ENCODE assay signal across 28 mouse cellular contexts in the genomic region with DNA sequence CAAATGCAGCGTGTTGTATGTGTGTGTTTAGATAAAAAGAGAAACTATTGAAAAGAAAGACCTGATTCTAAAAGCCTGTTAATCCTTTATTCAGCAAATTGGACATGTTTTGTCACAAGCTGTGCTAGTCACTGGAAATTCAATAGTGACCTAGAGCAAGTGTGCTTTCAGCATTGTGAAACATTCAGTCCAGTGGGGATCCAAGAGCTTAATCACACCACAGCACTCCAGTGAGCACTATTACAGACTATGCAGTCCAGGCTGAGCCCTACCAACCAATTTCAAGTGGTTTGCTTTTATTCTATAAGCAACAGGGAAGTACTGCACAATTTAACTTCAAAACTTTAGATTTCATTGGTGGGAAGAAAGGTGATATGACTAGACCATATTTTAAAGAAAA.
DNase-seq lines count a peak whose midpoint lies in the region; ATAC-seq lines count a peak whose summit lies in the region.
"Had no signal": no experiment of that assay in that cellular context is flagged by ENCODE, and none has a peak within 500 bp of the region (broad histone marks: within the 10 kb centered on the region; RNA-seq: fewer than 3 reads in every experiment).

No protein-coding gene starts in this region.

- no peak for DNase-seq in forebrain, embryonic 11.5 days (ENCODE audit: low spot score)
- no peak for DNase-seq in midbrain, embryonic 11.5 days (ENCODE audit: low spot score, missing footprints)
- peak; percentile 24 for DNase-seq in forebrain, embryonic 14.5 days (ENCODE audit: low spot score)
- DNase-seq in spleen, adult 12 weeks (ENCODE audit: low spot score) = no peak
- DNase-seq: adrenal gland, postnatal 10 days; adrenal gland, postnatal 36 days; B cell, adult 2 months; cerebellum, adult 11 months; cerebellum, adult 2 months; cerebellum, adult 9-11 months; cerebellum, postnatal 25 days; embryo, embryonic 11 days; gastrocnemius, postnatal 25 days; heart, adult 18-20 months; heart, postnatal 10 days; heart, postnatal 36 days; kidney, adult 11 months had no signal

- peak; percentile 74; the same call in 1 of the 2 replicates for ATAC-seq in forebrain, embryonic 11.5 days (replicated peaks; ENCODE audit: low FRiP score)
- ATAC-seq in forebrain, embryonic 15.5 days (replicated peaks) = no peak
- ATAC-seq in midbrain, embryonic 11.5 days (ENCODE audit: low FRiP score) = 0 out of 2 replicates have a peak, but pooled peaks have one; percentile 33
- ATAC-seq in midbrain, embryonic 16.5 days = no peak
- ATAC-seq in forebrain, embryonic 14.5 days = no peak
- ATAC-seq: hindbrain, embryonic 16.5 days; intestine, embryonic 15.5 days; Patski had no signal

- H3K27ac ChIP-seq in forebrain, embryonic 11.5 days (ENCODE audit: low read depth, low read length) = no peak overlapping the region
- H3K27ac ChIP-seq in forebrain, embryonic 15.5 days (replicated peaks) = no peak overlapping the region
- no peak overlapping the region for H3K27ac ChIP-seq in midbrain, embryonic 11.5 days (ENCODE audit: low read depth, low read length)
- no peak overlapping the region for H3K27ac ChIP-seq in midbrain, embryonic 16.5 days (ENCODE audit: low read length)
- H3K27ac ChIP-seq in forebrain, embryonic 14.5 days (ENCODE audit: low read depth, low read length) = no peak overlapping the region
- H3K27ac ChIP-seq: heart, embryonic 15.5 days; hindbrain, embryonic 10.5 days; hindbrain, embryonic 13.5 days; intestine, embryonic 15.5 days had no signal

- no peaks in the 10 kb centered on the region for H3K4me1 ChIP-seq in forebrain, embryonic 11.5 days (replicated peaks; ENCODE audit: control insufficient read depth, insufficient read depth, low read length)
- H3K4me1 ChIP-seq in forebrain, embryonic 15.5 days = no peaks in the 10 kb centered on the region
- H3K4me1 ChIP-seq in midbrain, embryonic 11.5 days (ENCODE audit: control insufficient read depth, insufficient read depth, low read length) = no peaks in the 10 kb centered on the region
- no peaks in the 10 kb centered on the region for H3K4me1 ChIP-seq in midbrain, embryonic 16.5 days (ENCODE audit: control insufficient read depth, insufficient read depth, low read length)
- no peaks in the 10 kb centered on the region for H3K4me1 ChIP-seq in forebrain, embryonic 14.5 days (ENCODE audit: control insufficient read depth, insufficient read depth, low read length)
- H3K4me1 ChIP-seq: heart, embryonic 12.5 days; heart, embryonic 15.5 days; hindbrain, embryonic 10.5 days; hindbrain, embryonic 13.5 days; intestine, embryonic 15.5 days had no signal

- H3K4me3 ChIP-seq in forebrain, embryonic 11.5 days (ENCODE audit: low read depth, low read length) = no peak overlapping the region
- no peak overlapping the region for H3K4me3 ChIP-seq in forebrain, embryonic 15.5 days
- H3K4me3 ChIP-seq in midbrain, embryonic 11.5 days (ENCODE audit: low read depth, low read length) = no peak overlapping the region
- H3K4me3 ChIP-seq in midbrain, embryonic 16.5 days (ENCODE audit: low read depth, low read length) = no peak overlapping the region
- H3K4me3 ChIP-seq in forebrain, embryonic 14.5 days (ENCODE audit: low read depth, low read length) = no peak overlapping the region
- H3K4me3 ChIP-seq: heart, embryonic 12.5 days; heart, embryonic 15.5 days; hindbrain, embryonic 10.5 days; hindbrain, embryonic 13.5 days; intestine, embryonic 15.5 days had no signal

- no peaks in the 10 kb centered on the region for H3K9me3 ChIP-seq in forebrain, embryonic 11.5 days (ENCODE audit: control insufficient read depth, low read length)
- no peaks in the 10 kb centered on the region for H3K9me3 ChIP-seq in forebrain, embryonic 15.5 days
- H3K9me3 ChIP-seq in midbrain, embryonic 11.5 days (ENCODE audit: control insufficient read depth, low read length) = no peaks in the 10 kb centered on the region
- H3K9me3 ChIP-seq in midbrain, embryonic 16.5 days (replicated peaks; ENCODE audit: control insufficient read depth, low read length, poor library complexity, severe bottlenecking) = no peaks in the 10 kb centered on the region; the same call in 1 of the 2 replicates
- H3K9me3 ChIP-seq in forebrain, embryonic 14.5 days (replicated peaks; ENCODE audit: control insufficient read depth, low read length) = no peaks in the 10 kb centered on the region
- H3K9me3 ChIP-seq: G1E; heart, embryonic 12.5 days; heart, embryonic 15.5 days; hindbrain, embryonic 10.5 days; hindbrain, embryonic 13.5 days; intestine, embryonic 15.5 days had no signal

- H3K27me3 ChIP-seq in forebrain, embryonic 11.5 days (ENCODE audit: control insufficient read depth, insufficient read depth, low read length) = no peaks in the 10 kb centered on the region
- H3K27me3 ChIP-seq in forebrain, embryonic 15.5 days = no peaks in the 10 kb centered on the region
- no peaks in the 10 kb centered on the region for H3K27me3 ChIP-seq in midbrain, embryonic 11.5 days (ENCODE audit: control insufficient read depth, insufficient read depth, low read length)
- no peaks in the 10 kb centered on the region for H3K27me3 ChIP-seq in midbrain, embryonic 16.5 days (ENCODE audit: control insufficient read depth, insufficient read depth, low read depth, low read length)
- no peaks in the 10 kb centered on the region for H3K27me3 ChIP-seq in forebrain, embryonic 14.5 days (replicated peaks; ENCODE audit: control insufficient read depth, insufficient read depth, low read length)
- H3K27me3 ChIP-seq: CH12.LX; heart, embryonic 12.5 days; heart, embryonic 15.5 days; hindbrain, embryonic 13.5 days; intestine, embryonic 15.5 days; Patski had no signal

- H3K36me3 ChIP-seq in forebrain, embryonic 11.5 days (ENCODE audit: control insufficient read depth, insufficient read depth, low read length) = no peaks in the 10 kb centered on the region
- H3K36me3 ChIP-seq in forebrain, embryonic 15.5 days = no peaks in the 10 kb centered on the region
- H3K36me3 ChIP-seq in midbrain, embryonic 11.5 days (ENCODE audit: control insufficient read depth, insufficient read depth, low read length) = no peaks in the 10 kb centered on the region
- no peaks in the 10 kb centered on the region for H3K36me3 ChIP-seq in midbrain, embryonic 16.5 days (ENCODE audit: control insufficient read depth, insufficient read depth, low read length)
- H3K36me3 ChIP-seq in forebrain, embryonic 14.5 days (ENCODE audit: control insufficient read depth, insufficient read depth, low read length) = no peaks in the 10 kb centered on the region
- H3K36me3 ChIP-seq: G1E; heart, embryonic 12.5 days; heart, embryonic 15.5 days; hindbrain, embryonic 10.5 days; hindbrain, embryonic 13.5 days; intestine, embryonic 15.5 days had no signal

- H3K9ac ChIP-seq in forebrain, embryonic 11.5 days (ENCODE audit: low read length) = no peak overlapping the region
- H3K9ac ChIP-seq in forebrain, embryonic 15.5 days (replicated peaks) = no peak overlapping the region
- H3K9ac ChIP-seq in midbrain, embryonic 11.5 days (ENCODE audit: low read length) = no peak overlapping the region
- H3K9ac ChIP-seq in midbrain, embryonic 16.5 days (ENCODE audit: low read depth, low read length) = no peak overlapping the region
- no peak overlapping the region for H3K9ac ChIP-seq in forebrain, embryonic 14.5 days (ENCODE audit: low read length)
- H3K9ac ChIP-seq: heart, embryonic 12.5 days; heart, embryonic 15.5 days; hindbrain, embryonic 13.5 days; intestine, embryonic 15.5 days had no signal

- WGBS in forebrain, embryonic 11.5 days = 30% methylated on average over 1 of the region's 1 CpGs
- 7% methylated on average over 1 of the region's 1 CpGs for WGBS in forebrain, embryonic 15.5 days
- WGBS in midbrain, embryonic 11.5 days = 56% methylated on average over 1 of the region's 1 CpGs
- WGBS in midbrain, embryonic 16.5 days = 54% methylated on average over 1 of the region's 1 CpGs
- 16% methylated on average over 1 of the region's 1 CpGs for WGBS in forebrain, embryonic 14.5 days

- H3K4me2 ChIP-seq in forebrain, embryonic 11.5 days (ENCODE audit: low read depth, low read length, severe bottlenecking) = no peak overlapping the region
- H3K4me2 ChIP-seq in forebrain, embryonic 15.5 days (replicated peaks) = no peak overlapping the region
- H3K4me2 ChIP-seq in midbrain, embryonic 11.5 days = no peak overlapping the region
- no peak overlapping the region for H3K4me2 ChIP-seq in midbrain, embryonic 16.5 days (ENCODE audit: low read length)
- no peak overlapping the region for H3K4me2 ChIP-seq in forebrain, embryonic 14.5 days (ENCODE audit: low read length)
- H3K4me2 ChIP-seq: heart, embryonic 12.5 days; heart, embryonic 15.5 days; hindbrain, embryonic 13.5 days; intestine, embryonic 15.5 days had no signal

Comparison
In these comparisons a context has a peak if more than half of its experiments do, and no peak if none do; other contexts are left out.
1. ATAC-seq: peak in forebrain, embryonic 11.5 days (single experiment) and midbrain, embryonic 11.5 days (single experiment); none in forebrain, embryonic 15.5 days (single experiment), midbrain, embryonic 16.5 days (single experiment) and forebrain, embryonic 14.5 days (single experiment).